Mouse (Mus musculus): ENCODE data around the gene Spg7.
"Not testable (repeated sequence)": the region's sequence is repeated elsewhere in the genome, so short reads cannot be mapped to it uniquely, and the experiment has no call there.

Spg7 gene

GRCm38 (mm10) chr8:123062721-123063120, at the start of gene Spg7:
Gene Spg7 (plus strand): TSS chr8:123062942.
- no peak for DNase-seq (ENCODE audit: low spot score)

- no peak for DNase-seq (ENCODE audit: low spot score)
These were observed 48.3 kb upstream of the Spg7 start for GRCm38 (mm10) chr8:123014429-123014828.

DNA sequence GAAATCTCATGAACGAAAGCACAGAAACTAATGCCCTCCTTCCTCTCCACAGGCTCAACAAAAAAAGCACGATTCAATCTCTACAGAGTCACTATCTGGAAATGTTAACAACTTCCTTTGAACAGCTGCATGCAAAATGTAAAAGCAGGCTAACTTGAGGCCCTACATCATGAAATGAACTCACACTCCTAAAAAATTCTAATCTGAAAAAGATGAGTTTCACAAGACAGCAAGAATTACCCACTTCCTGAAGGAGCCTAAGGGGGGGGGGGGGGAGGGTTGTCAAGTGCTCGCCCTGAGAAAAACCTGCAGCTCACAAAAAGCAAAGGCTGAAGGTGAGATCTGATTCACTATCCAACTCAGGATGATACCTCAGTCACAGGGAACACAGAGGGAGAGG, 47.7 kb upstream of the Spg7 start:
- no peak for DNase-seq (ENCODE audit: low spot score)

GRCm38 (mm10) chr8:123017143-123017542, 45.6 kb upstream of the Spg7 start:
- no peak for DNase-seq (ENCODE audit: low spot score)

- DNase-seq (ENCODE audit: low spot score): no peak
These were observed 44.1 kb upstream of the Spg7 start for GRCm38 (mm10) chr8:123018484-123019164.

- DNase-seq (ENCODE audit: low spot score): no peak
These were observed 42.7 kb upstream of the Spg7 start for GRCm38 (mm10) chr8:123020084-123020483.

- no peak for DNase-seq (ENCODE audit: low spot score)
These were observed 41.9 kb upstream of the Spg7 start for GRCm38 (mm10) chr8:123020859-123021258.

- DNase-seq (ENCODE audit: low spot score): no peak
These were observed 41.5 kb upstream of the Spg7 start for GRCm38 (mm10) chr8:123021259-123021658.

- no peak for DNase-seq (ENCODE audit: low spot score)
These were observed 40.0 kb upstream of the Spg7 start for GRCm38 (mm10) chr8:123022727-123023126.

GRCm38 (mm10) chr8:123024226-123024625, 38.5 kb upstream of the Spg7 start:
- no peak for DNase-seq (ENCODE audit: low spot score)

- no peak for DNase-seq (ENCODE audit: low spot score)
These were observed 36.8 kb upstream of the Spg7 start for GRCm38 (mm10) chr8:123025951-123026351.

DNA sequence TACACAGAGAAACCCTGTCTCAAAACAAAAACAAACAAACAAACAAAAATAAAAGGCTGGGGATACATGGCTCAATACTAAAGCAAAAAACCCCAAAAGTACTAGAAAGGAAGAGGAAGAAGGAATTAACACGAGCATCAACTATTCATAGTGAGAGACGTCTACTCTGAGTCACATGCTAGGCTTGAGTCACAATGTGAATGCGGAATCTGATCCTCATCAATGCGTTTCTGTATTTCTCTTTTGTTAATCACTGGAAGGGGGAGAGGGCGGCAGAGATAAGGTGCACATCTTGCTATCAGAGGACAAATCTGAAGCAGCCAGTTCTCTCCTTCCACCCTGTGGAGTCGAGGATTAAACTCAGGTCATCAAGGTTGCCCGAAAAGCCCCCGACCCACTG, 35.0 kb upstream of the Spg7 start:
- no peak for DNase-seq (ENCODE audit: low spot score)

GRCm38 (mm10) chr8:123030091-123030490, 32.7 kb upstream of the Spg7 start:
- DNase-seq (ENCODE audit: low spot score): not testable (repeated sequence)

GRCm38 (mm10) chr8:123031321-123031978, 31.3 kb upstream of the Spg7 start:
- DNase-seq (ENCODE audit: low spot score): no peak

DNA sequence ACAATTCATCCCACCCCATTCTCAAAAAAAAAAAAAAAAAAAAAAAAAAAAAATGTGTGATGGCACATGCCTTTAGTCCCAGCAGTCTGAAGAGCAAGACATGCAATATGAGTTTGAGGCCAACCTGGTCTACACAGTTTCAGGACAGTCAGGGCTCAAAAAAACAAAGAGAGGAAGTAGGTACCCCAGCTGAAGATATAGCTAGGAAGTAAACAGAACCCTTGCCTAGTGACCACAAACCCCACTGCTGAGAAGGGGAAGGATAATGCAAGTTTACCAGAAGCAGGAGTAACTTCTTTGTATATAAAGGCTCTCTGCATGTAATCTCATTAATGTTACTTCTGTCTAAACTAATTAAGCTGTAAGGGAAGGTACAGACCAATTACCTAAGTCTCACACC, 30.0 kb upstream of the Spg7 start:
- no peak for DNase-seq (ENCODE audit: low spot score)

DNA sequence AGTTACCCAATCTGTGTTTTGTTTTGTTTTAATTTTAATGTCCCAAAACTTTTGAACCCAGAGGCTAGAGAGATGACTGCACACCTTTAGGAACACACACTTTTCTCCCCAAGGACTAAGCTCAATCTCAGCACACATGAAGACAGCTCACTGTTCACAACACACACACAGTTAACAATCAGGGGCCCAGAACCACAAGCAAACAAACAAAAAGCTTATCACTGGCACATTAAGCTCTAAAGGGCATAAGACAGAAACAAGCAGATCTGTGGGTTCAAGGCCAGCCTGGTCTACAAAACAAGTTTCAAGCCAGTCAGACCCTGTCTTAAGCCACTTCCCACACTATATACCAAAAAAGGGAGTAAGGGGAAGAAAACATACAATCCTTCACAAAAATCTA, 29.3 kb upstream of the Spg7 start:
- DNase-seq (ENCODE audit: low spot score): no peak

DNA sequence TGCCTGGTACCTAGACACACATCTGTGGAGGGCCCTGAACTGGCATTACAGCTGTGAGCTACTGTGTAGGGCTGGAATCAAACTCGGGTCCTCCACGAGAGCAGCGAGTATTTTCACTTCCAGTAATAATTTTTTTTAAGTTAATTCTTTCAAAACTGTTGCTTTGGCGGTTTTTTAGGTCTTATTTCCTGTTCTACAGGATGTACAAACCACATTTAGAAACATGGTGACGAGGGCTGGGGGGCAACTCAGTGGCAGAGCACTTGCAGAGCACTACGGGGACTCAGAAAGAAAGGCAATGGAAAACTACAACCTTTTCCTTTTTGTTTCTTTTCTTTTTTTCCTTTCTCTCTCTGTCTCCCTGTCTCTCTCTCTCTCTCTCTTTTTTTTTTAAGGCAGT, 28.6 kb upstream of the Spg7 start:
- no peak for DNase-seq (ENCODE audit: low spot score)

- no peak for DNase-seq (ENCODE audit: low spot score)
These were observed 25.8 kb upstream of the Spg7 start for GRCm38 (mm10) chr8:123036956-123037355.

GRCm38 (mm10) chr8:123037487-123037886, 25.3 kb upstream of the Spg7 start:
- no peak for DNase-seq (ENCODE audit: low spot score)

GRCm38 (mm10) chr8:123038351-123038750, 24.4 kb upstream of the Spg7 start:
- DNase-seq (ENCODE audit: low spot score): no peak

GRCm38 (mm10) chr8:123039376-123040109, 23.2 kb upstream of the Spg7 start:
- DNase-seq (ENCODE audit: low spot score): no peak

DNA sequence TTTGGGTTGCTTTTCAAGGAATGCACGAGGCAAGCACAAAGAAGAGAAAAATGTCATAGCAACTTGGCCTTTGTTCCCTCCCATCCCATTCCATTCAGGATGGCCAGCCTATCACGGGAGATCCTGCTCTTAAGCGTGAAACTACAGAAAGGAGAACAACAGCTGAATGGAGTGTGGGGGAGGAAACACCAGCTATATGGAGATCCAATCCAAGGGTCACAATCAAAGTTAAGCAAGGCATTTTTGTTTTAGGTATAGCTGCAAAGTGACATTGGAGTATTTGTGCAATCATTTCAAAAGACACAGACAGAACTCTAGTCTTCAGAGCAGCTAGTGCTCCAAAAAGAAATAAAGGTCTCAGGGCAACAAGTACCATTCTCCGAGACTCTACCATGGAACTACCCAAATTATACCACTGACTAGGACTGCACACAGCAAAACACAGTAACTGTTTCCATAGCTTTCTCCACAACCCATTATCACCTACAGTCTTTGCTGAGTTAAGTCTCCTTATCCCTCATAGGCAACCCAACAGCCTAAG, 22.6 kb upstream of the Spg7 start:
- no peak for DNase-seq (ENCODE audit: low spot score)
